17 mouse cellular contexts compared by ENCODE assay signal in the genomic region with DNA sequence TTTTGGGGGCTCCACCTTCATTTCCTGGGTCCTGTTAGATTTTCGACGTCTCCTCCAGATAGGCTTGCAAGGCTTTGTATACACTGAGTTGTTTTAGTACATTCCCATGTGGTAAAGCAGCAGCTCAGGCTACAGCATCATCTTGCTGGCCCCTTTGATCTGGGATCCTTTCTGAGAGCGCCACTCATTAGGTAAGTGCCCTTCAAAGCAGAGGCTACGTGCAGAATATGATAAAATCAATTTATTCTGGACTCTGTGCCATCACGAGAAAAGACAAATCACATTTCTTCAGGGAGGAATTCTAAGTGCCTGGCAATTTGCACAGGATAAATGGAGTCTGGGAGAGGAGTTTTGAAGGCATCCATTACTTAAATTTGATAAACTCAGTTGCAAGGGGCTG.
"Had no signal": no experiment of that assay in that cellular context is flagged by ENCODE, and none has a peak within 500 bp of the region (broad histone marks: within the 10 kb centered on the region; RNA-seq: fewer than 3 reads in every experiment).

No protein-coding gene starts in this region.

- DNase-seq: kidney, adult 2 months; kidney, postnatal 25 days; layer of hippocampus, adult 9-11 months; liver, embryonic 13.5 days; lung, adult 2 months; lung, postnatal 14 days; lung, postnatal 4 days; retina, postnatal 1 day; right cerebral cortex, postnatal 25 days; thymus, adult 2 months; thymus, postnatal 14 days; thymus, postnatal 4 days had no signal

- H3K4me3 ChIP-seq: layer of hippocampus, adult 2 months; liver, embryonic 13.5 days; midbrain, embryonic 12.5 days; myocyte; neural tube, embryonic 13.5 days had no signal

- H3K9me3 ChIP-seq: liver, embryonic 13.5 days; midbrain, embryonic 12.5 days; neural tube, embryonic 13.5 days had no signal

- H3K4me1 ChIP-seq: liver, embryonic 13.5 days; midbrain, embryonic 12.5 days; neural tube, embryonic 13.5 days had no signal

- H3K9ac ChIP-seq: liver, embryonic 13.5 days; midbrain, embryonic 12.5 days; neural tube, embryonic 13.5 days had no signal

- H3K27me3 ChIP-seq: liver, embryonic 13.5 days; midbrain, embryonic 12.5 days; neural tube, embryonic 13.5 days had no signal

- H3K4me2 ChIP-seq: liver, embryonic 13.5 days; midbrain, embryonic 12.5 days; neural tube, embryonic 13.5 days had no signal

- H3K27ac ChIP-seq: kidney, postnatal 0 days; layer of hippocampus, adult 2 months; liver, embryonic 13.5 days; midbrain, embryonic 12.5 days; neural tube, embryonic 13.5 days had no signal

- H3K36me3 ChIP-seq: liver, embryonic 13.5 days; midbrain, embryonic 12.5 days; neural tube, embryonic 13.5 days had no signal
